Mouse (Mus musculus): ENCODE results near the gene Svep1. TPM values are rescaled to one million over a fixed set of nuclear protein-coding genes. Genes with fewer than 3 reads are reported as not detected.

Gene Svep1
- polyA plus RNA-seq, 1 experiment from 2014 or later, result 10.9 TPM

DNA sequence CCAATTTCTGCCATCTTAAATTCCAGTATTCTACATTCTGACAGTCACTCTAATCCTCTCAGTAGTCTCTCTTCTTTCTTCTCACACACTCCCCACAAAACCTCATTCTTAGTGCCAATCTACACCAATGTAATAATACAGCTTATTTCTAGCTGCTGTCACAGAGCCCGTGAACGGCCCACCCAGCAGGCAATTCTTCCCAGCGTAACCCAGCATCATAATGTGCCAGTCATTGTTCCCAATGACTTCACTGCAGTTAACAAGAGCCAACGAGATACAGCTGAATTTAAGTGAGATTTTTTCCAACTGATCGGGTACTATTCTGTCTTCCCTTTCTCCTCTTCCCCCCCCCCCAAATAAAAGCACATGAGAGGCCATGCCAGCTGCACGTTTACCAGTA, 67.4 kb downstream of the Svep1 start:
- no peak for ATAC-seq (ENCODE audit: insufficient number of reproducible peaks, low FRiP score, low TSS enrichment, low read depth)
- WGBS, result 66% methylated on average over 6 of the region's 6 CpGs

DNA sequence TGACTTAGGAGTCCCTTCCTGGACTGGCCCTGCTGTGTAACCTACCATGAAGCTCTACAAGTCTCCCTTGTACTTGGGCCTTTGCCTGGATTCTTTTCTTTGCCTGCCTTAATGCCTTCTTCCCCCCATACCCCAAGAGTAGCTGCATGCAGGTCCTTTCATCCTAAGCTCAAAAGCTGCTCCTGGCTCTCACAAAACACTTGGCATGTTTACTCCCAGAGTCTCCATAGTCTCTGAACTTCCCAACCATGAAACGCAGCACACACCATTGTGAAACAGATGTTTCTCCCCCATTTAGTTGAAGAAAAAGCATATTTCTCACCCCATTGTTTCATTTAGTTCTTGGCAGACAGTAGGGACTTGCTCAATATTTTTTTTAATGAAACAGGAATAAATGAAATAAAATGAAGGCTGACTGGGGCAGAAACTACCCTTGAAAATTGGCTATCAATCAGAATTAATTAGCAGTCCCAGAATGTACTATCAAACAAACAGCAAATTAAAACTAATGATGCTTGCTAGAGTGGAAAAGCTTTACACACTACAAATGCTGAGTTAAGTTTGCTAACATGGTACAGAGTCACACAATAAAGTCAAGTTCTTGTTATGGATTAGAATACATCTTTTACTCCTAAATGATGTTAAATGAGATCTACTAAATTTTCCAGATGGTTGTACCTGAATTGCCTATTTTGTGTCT, 72.9 kb downstream of the Svep1 start:
- no peaks in the 10 kb centered on the region for H3K9me3 ChIP-seq (replicated peaks)
- no peak overlapping the region for H3K4me2 ChIP-seq (replicated peaks)
- H3K27ac ChIP-seq (replicated peaks), result no peak overlapping the region
- 53% methylated on average over 1 of the region's 1 CpGs for WGBS
- H3K4me1 ChIP-seq, result no peaks in the 10 kb centered on the region
- no peak overlapping the region for H3K4me3 ChIP-seq (replicated peaks)
- H3K9ac ChIP-seq, result no peak overlapping the region
- ATAC-seq (ENCODE audit: insufficient number of reproducible peaks, low FRiP score, low TSS enrichment, low read depth), result no peak
- H3K27me3 ChIP-seq, result no peaks in the 10 kb centered on the region
- peaks cover 5% of the 10 kb centered on the region; the same call in 1 of the 2 replicates for H3K36me3 ChIP-seq

More for the DNA sequence above, 67.4 kb downstream of the Svep1 start:
- Histone ChIP-seq H3K4me2 (replicated peaks) (no peak overlapping the region), H3K4me3 (replicated peaks) (no peak overlapping the region), H3K27me3 (no peaks in the 10 kb centered on the region), H3K9me3 (replicated peaks) (no peaks in the 10 kb centered on the region), H3K36me3 (0 out of 2 replicates have a peak, but pooled peaks cover 5% of the 10 kb centered on the region), H3K4me1 (no peaks in the 10 kb centered on the region), H3K27ac (replicated peaks) (no peak overlapping the region), H3K9ac (no peak overlapping the region)

DNA sequence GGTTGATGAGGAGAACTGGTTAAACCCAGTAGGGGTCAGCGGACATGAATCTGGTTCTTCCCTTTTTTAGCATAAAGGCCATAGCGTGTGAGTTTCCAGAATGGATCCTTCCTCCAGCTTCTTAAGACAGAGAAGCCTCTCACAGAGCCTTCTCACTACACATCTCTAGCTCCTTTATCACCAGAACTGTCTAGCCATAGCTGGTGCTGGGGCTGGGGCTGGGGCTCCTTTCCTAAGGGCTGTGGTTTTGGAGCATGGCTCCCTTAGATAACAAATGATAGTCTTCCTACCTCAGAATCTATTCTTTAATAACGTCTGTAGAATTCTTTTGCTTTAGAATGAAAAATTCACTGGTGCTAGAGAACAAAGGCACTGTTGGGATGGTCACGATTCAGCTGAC, 76.8 kb downstream of the Svep1 start:
- no peaks in the 10 kb centered on the region for H3K9me3 ChIP-seq (replicated peaks)
- H3K4me2 ChIP-seq (replicated peaks), result no peak overlapping the region
- no peak for ATAC-seq (ENCODE audit: insufficient number of reproducible peaks, low FRiP score, low TSS enrichment, low read depth)
- H3K4me1 ChIP-seq, result no peaks in the 10 kb centered on the region
- no peaks in the 10 kb centered on the region; the same call in 1 of the 2 replicates for H3K36me3 ChIP-seq
- H3K4me3 ChIP-seq (replicated peaks), result no peak overlapping the region
- no peak overlapping the region for H3K27ac ChIP-seq (replicated peaks)
- 82% methylated on average over 4 of the region's 4 CpGs for WGBS
- no peaks in the 10 kb centered on the region for H3K27me3 ChIP-seq
- H3K9ac ChIP-seq, result no peak overlapping the region

DNA sequence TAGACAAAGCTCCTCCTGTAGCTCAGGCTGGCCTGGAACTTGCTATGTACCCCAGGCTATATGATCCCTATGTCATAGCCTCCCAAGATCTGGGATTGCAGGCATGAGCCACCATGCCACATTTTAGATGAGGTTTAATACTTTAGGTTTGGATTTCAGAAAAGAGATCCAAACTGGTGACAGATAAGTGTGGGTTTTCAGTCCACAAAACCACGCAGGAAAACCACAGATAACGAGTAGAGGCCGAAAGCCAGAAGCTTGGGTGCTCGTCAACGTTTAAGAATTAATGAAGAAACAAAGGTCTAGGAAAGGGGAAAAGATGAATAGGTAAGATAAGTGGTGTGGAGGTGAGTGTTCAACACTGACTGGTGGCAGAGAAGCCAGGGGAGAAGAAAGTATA, 79.6 kb downstream of the Svep1 start:
- Histone ChIP-seq H3K9ac (no peak overlapping the region), H3K4me2 (replicated peaks) (no peak overlapping the region), H3K4me3 (replicated peaks) (no peak overlapping the region), H3K9me3 (replicated peaks) (no peaks in the 10 kb centered on the region), H3K27ac (replicated peaks) (no peak overlapping the region), H3K36me3 (no peaks in the 10 kb centered on the region), H3K27me3 (no peaks in the 10 kb centered on the region), H3K4me1 (no peaks in the 10 kb centered on the region)
- 76% methylated on average over 5 of the region's 5 CpGs for WGBS
- ATAC-seq (ENCODE audit: insufficient number of reproducible peaks, low FRiP score, low TSS enrichment, low read depth), result no peak

DNA sequence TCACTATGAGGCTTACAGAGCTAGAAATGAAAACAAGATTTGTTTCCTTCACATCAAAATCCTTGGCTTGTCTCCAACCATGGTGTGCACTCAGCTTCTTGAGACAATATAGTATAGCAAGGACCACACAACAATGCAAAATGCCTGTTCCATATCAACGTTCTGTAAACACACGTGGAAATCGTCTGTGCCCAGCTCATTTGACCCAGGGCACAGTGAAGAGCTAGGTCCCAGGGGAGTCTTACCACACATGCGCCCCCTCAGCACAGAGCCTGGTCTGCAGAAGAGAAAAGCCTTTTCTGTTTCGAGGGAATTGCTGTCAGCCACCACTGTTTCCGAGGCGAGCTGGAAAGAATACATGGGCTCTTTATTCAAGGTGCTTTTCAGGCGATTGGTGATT, 91.2 kb downstream of the Svep1 start:
- no peak for ATAC-seq (ENCODE audit: insufficient number of reproducible peaks, low FRiP score, low TSS enrichment, low read depth)
- Histone ChIP-seq H3K9ac (no peak overlapping the region), H3K27me3 (no peaks in the 10 kb centered on the region), H3K4me1 (no peaks in the 10 kb centered on the region), H3K9me3 (replicated peaks) (no peaks in the 10 kb centered on the region), H3K36me3 (no peaks in the 10 kb centered on the region), H3K4me3 (replicated peaks) (no peak overlapping the region), H3K27ac (replicated peaks) (no peak overlapping the region), H3K4me2 (replicated peaks) (no peak overlapping the region)
- 45% methylated on average over 8 of the region's 8 CpGs for WGBS

DNA sequence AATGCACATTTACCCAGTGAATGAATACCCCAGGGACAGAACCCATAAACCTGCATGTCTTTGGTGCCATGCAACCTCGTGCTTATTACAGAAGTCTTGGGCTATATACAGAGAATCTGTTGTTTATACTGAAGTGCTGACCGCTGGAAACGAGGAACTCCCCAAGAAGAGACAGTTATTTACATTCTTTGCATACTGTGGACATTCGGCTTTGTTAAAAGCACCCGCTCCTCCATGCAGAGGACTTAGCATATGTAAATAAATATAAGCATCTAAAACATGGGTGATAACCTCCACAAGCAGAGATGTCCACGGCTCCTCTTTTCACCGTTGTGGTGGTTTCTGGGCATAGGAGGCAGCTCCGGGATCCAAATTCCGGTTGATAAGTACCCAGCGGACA, 95.7 kb downstream of the Svep1 start:
- WGBS, result 87% methylated on average over 10 of the region's 10 CpGs
- H3K4me1 ChIP-seq, result no peaks in the 10 kb centered on the region
- no peak for ATAC-seq (ENCODE audit: insufficient number of reproducible peaks, low FRiP score, low TSS enrichment, low read depth)
- no peaks in the 10 kb centered on the region for H3K27me3 ChIP-seq
- no peak overlapping the region for H3K9ac ChIP-seq
- 0 out of 2 replicates have a peak, but pooled peaks cover 3% of the 10 kb centered on the region for H3K36me3 ChIP-seq
- no peak overlapping the region for H3K4me3 ChIP-seq (replicated peaks)
- H3K27ac ChIP-seq (replicated peaks), result no peak overlapping the region
- H3K9me3 ChIP-seq (replicated peaks), result no peaks in the 10 kb centered on the region
- no peak overlapping the region for H3K4me2 ChIP-seq (replicated peaks)

DNA sequence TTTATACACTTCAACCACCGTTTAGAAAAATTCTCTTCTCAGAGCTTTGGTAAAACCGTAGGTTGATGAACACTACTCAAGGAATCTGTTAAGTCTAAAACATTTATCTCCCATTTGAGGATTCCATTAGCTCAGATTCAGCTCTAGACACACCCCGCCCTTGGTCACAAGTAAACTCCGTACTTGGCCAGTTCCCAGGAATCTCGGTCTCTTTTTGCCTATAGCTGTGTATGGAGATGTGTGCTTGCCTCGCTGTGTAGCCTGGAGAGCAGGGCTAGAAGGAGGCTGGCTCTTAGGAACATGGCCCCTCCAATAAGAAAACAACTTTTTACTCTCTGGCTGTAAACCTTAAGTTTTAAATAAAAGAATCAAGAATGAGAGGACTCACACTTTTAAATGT, 96.9 kb downstream of the Svep1 start:
- WGBS, result 80% methylated on average over 6 of the region's 6 CpGs
- Histone ChIP-seq H3K4me1 (no peaks in the 10 kb centered on the region), H3K9me3 (replicated peaks) (no peaks in the 10 kb centered on the region), H3K4me2 (replicated peaks) (no peak overlapping the region), H3K9ac (no peak overlapping the region), H3K27ac (replicated peaks) (no peak overlapping the region), H3K27me3 (no peaks in the 10 kb centered on the region), H3K4me3 (replicated peaks) (no peak overlapping the region), H3K36me3 (0 out of 2 replicates have a peak, but pooled peaks cover 4% of the 10 kb centered on the region)
- no peak for ATAC-seq (ENCODE audit: insufficient number of reproducible peaks, low FRiP score, low TSS enrichment, low read depth)

DNA sequence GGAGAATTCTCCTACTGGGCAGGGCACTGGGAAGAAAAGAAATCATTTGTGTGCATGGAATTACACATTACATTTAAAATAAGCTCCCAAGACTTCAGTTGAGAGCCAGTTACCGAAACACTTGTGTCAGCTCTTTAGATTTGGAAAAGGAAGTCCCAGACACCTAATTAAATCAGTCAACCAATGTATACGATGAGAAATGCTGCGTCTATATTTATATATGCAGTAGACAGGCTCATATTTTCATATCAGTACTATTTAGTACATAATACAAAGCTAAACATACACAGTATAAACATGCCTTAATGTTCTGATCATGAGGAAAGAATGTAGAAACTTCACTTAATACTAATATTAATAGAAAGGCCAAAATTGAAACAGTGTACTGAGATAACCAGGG, 98.3 kb downstream of the Svep1 start:
- no peak for ATAC-seq (ENCODE audit: insufficient number of reproducible peaks, low FRiP score, low TSS enrichment, low read depth)
- H3K9ac ChIP-seq, result no peak overlapping the region
- no peak overlapping the region for H3K4me2 ChIP-seq (replicated peaks)
- H3K4me3 ChIP-seq (replicated peaks), result no peak overlapping the region
- no peaks in the 10 kb centered on the region for H3K9me3 ChIP-seq (replicated peaks)
- no peaks in the 10 kb centered on the region for H3K4me1 ChIP-seq
- H3K27ac ChIP-seq (replicated peaks), result no peak overlapping the region
- no peaks in the 10 kb centered on the region for H3K27me3 ChIP-seq
- 0 out of 2 replicates have a peak, but pooled peaks cover 4% of the 10 kb centered on the region for H3K36me3 ChIP-seq
- 86% methylated on average over 3 of the region's 3 CpGs for WGBS

DNA sequence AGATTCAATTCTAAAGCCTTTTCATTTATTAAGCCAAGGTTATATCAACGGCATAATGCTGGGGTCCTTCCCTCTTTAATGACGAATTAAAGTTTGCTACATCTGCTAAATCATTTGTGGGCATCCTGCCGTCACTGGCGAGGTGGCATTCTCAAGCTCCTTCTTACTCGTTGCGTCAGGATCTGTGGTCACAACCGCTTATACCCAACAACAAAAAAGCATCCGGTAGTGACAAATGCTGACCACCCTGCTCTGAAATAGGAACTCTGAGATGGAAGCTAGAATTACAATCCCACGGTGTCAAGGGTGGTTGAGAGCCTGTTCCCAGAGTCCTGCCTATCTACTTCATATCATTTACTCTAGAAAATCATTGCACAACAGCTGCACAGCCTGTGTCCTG, 108.9 kb downstream of the Svep1 start:
- H3K4me2 ChIP-seq (replicated peaks), result no peak overlapping the region
- no peaks in the 10 kb centered on the region for H3K4me1 ChIP-seq
- no peaks in the 10 kb centered on the region for H3K27me3 ChIP-seq
- WGBS, result 77% methylated on average over 9 of the region's 9 CpGs
- peaks cover 15% of the 10 kb centered on the region; the same call in 1 of the 2 replicates for H3K36me3 ChIP-seq
- ATAC-seq (ENCODE audit: insufficient number of reproducible peaks, low FRiP score, low TSS enrichment, low read depth), result no peak
- no peak overlapping the region for H3K4me3 ChIP-seq (replicated peaks)
- no peak overlapping the region for H3K9ac ChIP-seq
- H3K27ac ChIP-seq (replicated peaks), result no peak overlapping the region
- no peaks in the 10 kb centered on the region for H3K9me3 ChIP-seq (replicated peaks)

DNA sequence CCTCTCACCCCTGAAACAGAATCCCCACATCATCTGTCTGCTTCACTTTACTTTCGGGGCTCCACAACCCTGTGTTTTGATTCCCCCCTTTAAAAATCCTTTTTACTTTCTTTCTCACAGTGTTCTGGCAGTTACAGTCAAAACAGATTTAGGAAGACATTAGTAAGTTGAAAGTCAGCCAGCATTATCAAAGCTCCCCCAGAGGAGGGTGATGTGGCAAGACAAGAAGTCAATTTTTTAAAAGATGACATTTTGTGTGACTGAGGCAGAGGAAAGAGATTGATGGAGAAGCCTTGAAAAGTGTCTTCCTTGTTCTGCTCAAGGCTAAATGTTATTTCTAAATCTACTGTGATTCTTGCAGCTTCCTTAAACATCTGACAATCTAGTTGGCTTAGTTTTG, 119.9 kb downstream of the Svep1 start:
- H3K4me2 ChIP-seq (replicated peaks), result no peak overlapping the region
- H3K9me3 ChIP-seq (replicated peaks), result no peaks in the 10 kb centered on the region
- H3K9ac ChIP-seq, result no peak overlapping the region
- 42% methylated on average over 1 of the region's 1 CpGs for WGBS
- peaks cover 26% of the 10 kb centered on the region; the same call in 1 of the 2 replicates for H3K36me3 ChIP-seq
- H3K4me1 ChIP-seq, result no peaks in the 10 kb centered on the region
- H3K4me3 ChIP-seq (replicated peaks), result no peak overlapping the region
- no peaks in the 10 kb centered on the region for H3K27me3 ChIP-seq
- no peak for ATAC-seq (ENCODE audit: insufficient number of reproducible peaks, low FRiP score, low TSS enrichment, low read depth)
- H3K27ac ChIP-seq (replicated peaks), result 0 out of 2 replicates have a peak overlapping the region, but pooled peaks have one; percentile 0

DNA sequence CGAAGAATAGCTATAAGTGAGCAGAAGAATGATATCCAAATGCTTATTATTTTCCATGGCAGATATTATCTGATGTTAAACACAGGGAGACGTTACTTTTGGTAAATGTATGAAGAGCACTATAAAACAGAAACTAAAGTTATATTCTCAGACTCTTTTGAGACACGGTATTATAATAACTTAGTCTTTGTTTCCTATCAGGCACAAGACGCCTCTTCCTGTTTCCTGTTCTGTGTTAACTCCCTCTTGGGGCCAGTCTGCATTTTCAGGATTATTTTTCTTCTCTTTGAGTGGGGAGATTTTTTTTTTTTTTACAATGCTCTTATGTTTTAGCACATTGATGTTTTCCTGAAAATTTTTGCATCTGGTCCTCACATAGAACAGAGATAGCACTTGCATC, 120.5 kb downstream of the Svep1 start:
- Histone ChIP-seq H3K4me1 (no peaks in the 10 kb centered on the region), H3K36me3 (peaks cover 23% of the 10 kb centered on the region; the same call in 1 of the 2 replicates), H3K4me2 (replicated peaks) (no peak overlapping the region), H3K9ac (no peak overlapping the region), H3K27me3 (no peaks in the 10 kb centered on the region), H3K27ac (replicated peaks) (0 out of 2 replicates have a peak overlapping the region, but pooled peaks have one; percentile 0), H3K4me3 (replicated peaks) (no peak overlapping the region), H3K9me3 (replicated peaks) (no peaks in the 10 kb centered on the region)
- no peak for ATAC-seq (ENCODE audit: insufficient number of reproducible peaks, low FRiP score, low TSS enrichment, low read depth)
- 45% methylated on average over 4 of the region's 4 CpGs for WGBS

DNA sequence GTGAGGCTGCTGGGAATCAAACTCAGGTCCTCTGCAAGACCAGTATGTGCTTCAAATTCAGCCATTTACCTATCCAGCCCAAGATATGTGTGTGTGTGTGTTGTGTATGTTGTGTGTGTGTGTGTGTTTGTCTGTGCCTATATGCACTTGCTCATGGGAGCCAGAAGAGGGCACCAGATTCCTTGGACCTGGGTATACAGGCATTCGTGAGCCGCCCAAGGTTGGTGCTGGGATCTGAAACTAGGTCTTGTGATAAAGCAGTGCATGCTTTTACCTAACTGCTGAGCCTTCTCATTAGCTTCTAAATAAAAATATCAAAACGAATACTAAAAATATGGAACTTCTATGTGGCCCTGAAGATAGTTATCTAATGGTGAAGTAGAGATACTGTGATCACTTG, 121.3 kb downstream of the Svep1 start:
- WGBS, result 84% methylated on average over 3 of the region's 3 CpGs
- no peak for ATAC-seq (ENCODE audit: insufficient number of reproducible peaks, low FRiP score, low TSS enrichment, low read depth)
- Histone ChIP-seq H3K4me2 (replicated peaks) (no peak overlapping the region), H3K27ac (replicated peaks) (no peak overlapping the region), H3K4me1 (no peaks in the 10 kb centered on the region), H3K27me3 (no peaks in the 10 kb centered on the region), H3K36me3 (peaks cover 23% of the 10 kb centered on the region; the same call in 1 of the 2 replicates), H3K9ac (no peak overlapping the region), H3K9me3 (replicated peaks) (no peaks in the 10 kb centered on the region), H3K4me3 (replicated peaks) (no peak overlapping the region)
